Mouse (Mus musculus) liver, postnatal 0 days (tissue): ENCODE measurements around the gene Tbx2. TPM values are rescaled to one million over a fixed set of nuclear protein-coding genes. Genes with fewer than 3 reads are reported as not detected.

Experiments used
- ATAC-seq: fragments of 200-750 bp; cut with Nextera tagmentation; 2 replicates; pipeline ENCODE4 v1.8.0; 2017; ENCODE audit warnings: mild to moderate bottlenecking, moderate library complexity
- DNase-seq: peaks from one replicate; pipeline ENCODE4 v3.0.0-alpha.2; 2016
- H3K27ac ChIP-seq: fragments of 300-500 bp; sonication (generic); 2 replicates; pipeline ENCODE4 v1.5.1; 2014; ENCODE audit warnings: antibody characterized with exemption, moderate library complexity, mild to moderate bottlenecking, low read depth
- H3K27me3 ChIP-seq: fragments of 300-500 bp; sonication (generic); 2 replicates; pipeline ENCODE4 v1.6.1; 2014; ENCODE audit warnings: low read length, control low read depth, mixed read lengths; ENCODE audit not compliant: insufficient read depth
- H3K36me3 ChIP-seq: fragments of 300-500 bp; sonication (generic); replicated peaks from 2 replicates; pipeline ENCODE4 v1.6.1; 2014; ENCODE audit warnings: mild to moderate bottlenecking, control low read depth, low read length, moderate library complexity, mixed read lengths; ENCODE audit not compliant: insufficient read depth
- H3K4me1 ChIP-seq: fragments of 300-500 bp; sonication (generic); 2 replicates; pipeline ENCODE4 v1.6.1; 2014; ENCODE audit warnings: antibody characterized with exemption, mild to moderate bottlenecking, control low read depth; ENCODE audit not compliant: insufficient read depth
- H3K4me2 ChIP-seq: fragments of 300-500 bp; sonication (generic); 2 replicates; pipeline ENCODE4 v1.6.1; 2014; ENCODE audit warnings: low read depth, mild to moderate bottlenecking, low read length, moderate library complexity, mixed read lengths
- H3K4me3 ChIP-seq: fragments of 300-500 bp; sonication (generic); 2 replicates; pipeline ENCODE4 v1.5.1; 2014; ENCODE audit warnings: low read depth, low read length
- H3K9ac ChIP-seq: fragments of 300-500 bp; sonication (generic); replicated peaks from 2 replicates; pipeline ENCODE4 v1.6.1; 2014; ENCODE audit warnings: mild to moderate bottlenecking, moderate library complexity
- H3K9me3 ChIP-seq: fragments of 300-500 bp; sonication (generic); 2 replicates; pipeline ENCODE4 v1.6.1; 2016; ENCODE audit warnings: mild to moderate bottlenecking, control low read depth, low read length, mixed read lengths
- CTCF ChIP-seq: sonication (generic); IDR thresholded peaks from 2 replicates; pipeline ENCODE4 v1.5.1; 2016; ENCODE audit warnings: antibody characterized with exemption, low read depth
- EP300 ChIP-seq: IDR thresholded peaks from 2 replicates; pipeline ENCODE4 v1.6.1; 2016; ENCODE audit warnings: antibody characterized with exemption, low read depth, mild to moderate bottlenecking
- WGBS: fragments of 180-500 bp; shearing (Covaris S2); extraction: QIAGEN DNeasy Blood & Tissue Kit; methylation state at CpG from one replicate; pipeline ENCODE4 v1.1.7; 2014; ENCODE audit not compliant: insufficient replicate concordance; 5-methylcytosine and 5-hydroxymethylcytosine counted together
- polyA plus RNA-seq: library from polyadenylated mRNA; unstranded; fragments of >200 nt; fragmentation: Nextera tagmentation; extraction: Ambion mirVana; gene quantifications from 2 replicates; pipeline ENCODE4 v1.2.1, GENCODE M21; 2015

Gene Tbx2
- polyA plus RNA-seq, 1 experiment from 2014 or later, result 0.66 TPM

DNA sequence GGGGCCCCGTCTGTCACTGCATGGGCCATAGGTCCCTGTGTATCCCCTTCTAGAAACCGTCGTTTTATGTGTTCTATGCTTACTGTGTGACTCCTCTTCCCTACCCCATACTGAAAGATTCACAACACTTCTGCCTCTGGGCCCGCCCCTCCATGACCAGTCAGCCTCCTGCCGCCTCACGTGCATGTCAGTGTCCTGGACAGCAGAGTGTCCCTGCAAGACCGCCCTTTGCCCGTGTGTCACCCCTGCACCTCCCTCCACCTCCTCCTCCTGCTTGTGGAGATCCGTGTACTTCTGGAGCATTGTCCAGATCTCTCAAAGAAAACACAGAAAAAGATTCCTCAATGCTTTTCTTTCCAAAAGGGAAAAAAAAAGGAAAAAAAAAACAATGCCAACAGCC, 10.7 kb upstream of the Tbx2 start:
- Histone ChIP-seq H3K4me1 (no peaks in the 10 kb centered on the region), H3K9ac (no peak overlapping the region), H3K27ac (no peak overlapping the region), H3K4me2 (no peak overlapping the region), H3K27me3 (peaks cover 24% of the 10 kb centered on the region), H3K4me3 (no peak overlapping the region), H3K36me3 (no peaks in the 10 kb centered on the region), H3K9me3 (no peaks in the 10 kb centered on the region)
- 72% methylated on average over 9 of the region's 9 CpGs for WGBS
- no peak for TF ChIP-seq EP300
- TF ChIP-seq CTCF, result no peak
- DNase-seq (no peak), ATAC-seq (no peak)

DNA sequence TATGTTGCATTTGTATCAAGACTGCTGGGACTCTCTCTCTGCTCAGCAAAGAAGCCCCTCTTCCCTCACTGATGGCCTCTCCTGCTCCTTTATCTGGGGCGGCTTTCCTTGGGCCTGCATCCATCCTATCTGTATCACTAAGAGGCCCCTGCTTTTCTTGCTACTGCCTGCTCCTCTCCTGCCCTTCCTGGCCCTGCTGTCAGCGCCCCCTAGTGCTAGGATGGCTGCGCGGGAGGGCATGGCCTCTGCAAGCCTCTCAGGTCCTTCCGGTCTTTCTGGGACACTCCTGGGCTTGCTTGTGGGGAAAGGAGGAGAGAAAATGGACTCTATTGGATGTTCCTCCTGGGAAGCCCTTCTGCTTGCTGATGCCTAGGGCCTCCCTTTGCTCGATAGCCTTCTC, 9.2 kb upstream of the Tbx2 start:
- no peak overlapping the region for H3K4me3 ChIP-seq
- TF ChIP-seq CTCF, result peak; percentile 97
- TF ChIP-seq EP300, result no peak
- H3K27ac ChIP-seq, result no peak overlapping the region
- H3K9ac ChIP-seq, result no peak overlapping the region
- no peak overlapping the region for H3K4me2 ChIP-seq
- H3K36me3 ChIP-seq, result no peaks in the 10 kb centered on the region
- ATAC-seq (peak; percentile 61; the same call in 1 of the 2 replicates), DNase-seq (peak; percentile 89)
- 13% methylated on average over 6 of the region's 6 CpGs for WGBS
- H3K4me1 ChIP-seq, result no peaks in the 10 kb centered on the region
- peaks cover 38% of the 10 kb centered on the region for H3K27me3 ChIP-seq
- H3K9me3 ChIP-seq, result no peaks in the 10 kb centered on the region

- H3K4me1 ChIP-seq, result no peaks in the 10 kb centered on the region
- no peak for ATAC-seq
- no peak for TF ChIP-seq CTCF
- no peak for TF ChIP-seq EP300
- 83% methylated on average over 4 of the region's 4 CpGs for WGBS
- no peak overlapping the region for H3K9ac ChIP-seq
- H3K27ac ChIP-seq, result no peak overlapping the region
- no peaks in the 10 kb centered on the region for H3K36me3 ChIP-seq
- H3K27me3 ChIP-seq, result peaks cover 41% of the 10 kb centered on the region
- H3K9me3 ChIP-seq, result no peaks in the 10 kb centered on the region
- H3K4me2 ChIP-seq, result no peak overlapping the region
- no peak overlapping the region for H3K4me3 ChIP-seq
- DNase-seq, result no peak
Observed at GRCm38 (mm10) chr11:85823794-85824193, 8.6 kb upstream of the Tbx2 start.

GRCm38 (mm10) chr11:85825031-85825430, 7.3 kb upstream of the Tbx2 start:
- Histone ChIP-seq H3K4me1 (peaks cover 5% of the 10 kb centered on the region; the same call in 1 of the 2 replicates), H3K27ac (no peak overlapping the region), H3K4me2 (no peak overlapping the region), H3K36me3 (no peaks in the 10 kb centered on the region), H3K27me3 (peaks cover 53% of the 10 kb centered on the region), H3K9ac (no peak overlapping the region), H3K9me3 (no peaks in the 10 kb centered on the region), H3K4me3 (no peak overlapping the region)
- no peak for TF ChIP-seq CTCF
- TF ChIP-seq EP300, result no peak
- ATAC-seq (no peak), DNase-seq (no peak)
- WGBS, result 86% methylated on average over 10 of the region's 10 CpGs

DNA sequence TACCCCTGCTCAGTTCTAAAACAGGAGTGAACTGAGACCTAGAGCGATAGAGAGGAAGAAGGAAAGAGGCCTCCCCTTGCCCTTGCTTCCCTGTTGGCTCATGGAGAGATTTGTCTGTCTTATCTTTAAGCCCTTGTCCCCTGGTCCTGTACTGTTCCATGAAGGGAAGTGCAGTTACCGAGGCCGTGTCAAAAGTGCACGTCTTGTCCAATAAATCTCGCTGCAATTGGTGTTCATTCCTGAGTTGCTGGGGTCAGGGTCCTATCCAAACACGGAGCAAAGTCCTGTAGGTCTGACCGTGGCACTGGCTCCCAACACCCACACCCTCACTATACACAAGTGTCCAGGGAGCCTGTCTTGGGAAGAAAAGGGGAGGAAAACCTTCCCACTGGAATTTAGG, 6.5 kb upstream of the Tbx2 start:
- Histone ChIP-seq H3K9ac (no peak overlapping the region), H3K9me3 (no peaks in the 10 kb centered on the region), H3K36me3 (no peaks in the 10 kb centered on the region), H3K4me2 (no peak overlapping the region), H3K27me3 (peaks cover 58% of the 10 kb centered on the region), H3K4me3 (no peak overlapping the region), H3K4me1 (peaks cover 5% of the 10 kb centered on the region; the same call in 1 of the 2 replicates), H3K27ac (no peak overlapping the region)
- WGBS, result 61% methylated on average over 7 of the region's 7 CpGs
- DNase-seq, result no peak
- no peak for ATAC-seq
- TF ChIP-seq EP300 (no peak), CTCF (no peak)

GRCm38 (mm10) chr11:85827342-85827741, 5.0 kb upstream of the Tbx2 start:
- WGBS, result 22% methylated on average over 9 of the region's 9 CpGs
- Histone ChIP-seq H3K4me3 (no peak overlapping the region), H3K4me2 (no peak overlapping the region), H3K9ac (no peak overlapping the region), H3K27me3 (peaks cover 73% of the 10 kb centered on the region), H3K9me3 (no peaks in the 10 kb centered on the region), H3K36me3 (no peaks in the 10 kb centered on the region), H3K4me1 (peaks cover 9% of the 10 kb centered on the region), H3K27ac (no peak overlapping the region)
- no peak for TF ChIP-seq EP300
- TF ChIP-seq CTCF, result no peak
- ATAC-seq, result no peak
- DNase-seq, result no peak
